Comparison of ENCODE assay signal across 20 mouse cellular contexts in the genomic region with DNA sequence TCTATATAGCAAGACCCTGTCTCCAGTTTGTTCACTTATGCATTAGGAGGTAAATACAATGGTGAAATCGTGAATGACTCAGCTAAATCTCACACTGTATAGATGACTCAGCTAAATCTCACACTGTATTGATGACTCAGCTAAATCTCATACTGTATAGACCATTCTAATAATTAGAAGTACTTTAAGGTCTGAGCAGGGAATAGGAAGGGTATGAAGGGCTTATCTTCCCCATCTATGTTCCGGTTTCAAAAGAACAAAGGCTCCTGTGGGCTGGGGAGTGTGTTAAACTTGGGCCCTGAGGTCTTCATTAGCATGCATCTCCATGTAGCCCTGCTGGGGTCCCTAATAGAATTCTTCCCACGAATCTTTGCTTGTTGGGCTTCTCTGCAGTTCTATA. TPM values are rescaled to one million over a fixed set of nuclear protein-coding genes. Genes with fewer than 3 reads are reported as not detected.
A peak's percentile ranks its signal among the peaks of the same experiment; 100 is the strongest.
DNase-seq lines count a peak whose midpoint lies in the region; ATAC-seq and TF ChIP-seq lines count a peak whose summit lies in the region.
"Had no signal": no experiment of that assay in that cellular context is flagged by ENCODE, and none has a peak within 500 bp of the region (broad histone marks: within the 10 kb centered on the region; RNA-seq: fewer than 3 reads in every experiment).

No protein-coding gene starts in this region.

- no peak overlapping the region for H3K4me2 ChIP-seq in kidney, embryonic 14.5 days (replicated peaks; ENCODE audit: low read depth, low read length)
- no peak overlapping the region for H3K4me2 ChIP-seq in forebrain, embryonic 14.5 days (ENCODE audit: low read length)
- no peak overlapping the region for H3K4me2 ChIP-seq in midbrain, embryonic 16.5 days (ENCODE audit: low read length)
- H3K4me2 ChIP-seq: embryonic facial prominence, embryonic 15.5 days; hindbrain, embryonic 15.5 days; lung, embryonic 15.5 days had no signal

- no peak for DNase-seq in kidney, postnatal 10 days
- no peak for DNase-seq in ES-E14 (ENCODE audit: low read depth, low spot score)
- no peak for DNase-seq in forebrain, embryonic 14.5 days (ENCODE audit: low spot score)
- DNase-seq in urinary bladder, postnatal 36 days (ENCODE audit: low spot score in 2 of 2): no peak
- no peak for DNase-seq in retina, embryonic 14.5 days (ENCODE audit: low spot score)
- DNase-seq: adrenal gland, postnatal 25 days; cerebellum, postnatal 36 days; gastrocnemius, postnatal 25 days; kidney, adult 8-10 months; liver; right cerebral cortex, postnatal 14 days had no signal

- no peak overlapping the region for H3K27ac ChIP-seq in kidney, embryonic 14.5 days (ENCODE audit: low read depth, low read length)
- H3K27ac ChIP-seq in ES-E14 (ENCODE audit: insufficient read depth, low read depth, low read length, poor library complexity, severe bottlenecking): no peak overlapping the region
- no peak overlapping the region for H3K27ac ChIP-seq in forebrain, embryonic 14.5 days (ENCODE audit: low read depth, low read length)
- no peak overlapping the region for H3K27ac ChIP-seq in midbrain, embryonic 16.5 days (ENCODE audit: low read length)
- H3K27ac ChIP-seq: embryonic facial prominence, embryonic 15.5 days; hindbrain, embryonic 15.5 days; layer of hippocampus, adult 2 months; lung, embryonic 15.5 days had no signal

- WGBS in kidney, embryonic 14.5 days: 56% methylated on average over 3 of the region's 3 CpGs
- 30% methylated on average over 3 of the region's 3 CpGs for WGBS in forebrain, embryonic 14.5 days
- 44% methylated on average over 3 of the region's 3 CpGs for WGBS in midbrain, embryonic 16.5 days

- H3K9ac ChIP-seq in kidney, embryonic 14.5 days (ENCODE audit: low read depth, low read length): no peak overlapping the region
- H3K9ac ChIP-seq in ES-E14 (ENCODE audit: insufficient read depth, low read depth, low read length, poor library complexity, severe bottlenecking): no peak overlapping the region
- no peak overlapping the region for H3K9ac ChIP-seq in forebrain, embryonic 14.5 days (ENCODE audit: low read length)
- H3K9ac ChIP-seq in midbrain, embryonic 16.5 days (ENCODE audit: low read depth, low read length): no peak overlapping the region
- H3K9ac ChIP-seq: embryonic facial prominence, embryonic 15.5 days; hindbrain, embryonic 15.5 days; lung, embryonic 15.5 days had no signal

- H3K27me3 ChIP-seq in kidney, embryonic 14.5 days (ENCODE audit: control insufficient read depth, insufficient read depth, low read length): no peaks in the 10 kb centered on the region
- no peaks in the 10 kb centered on the region for H3K27me3 ChIP-seq in forebrain, embryonic 14.5 days (replicated peaks; ENCODE audit: control insufficient read depth, insufficient read depth, low read length)
- H3K27me3 ChIP-seq in midbrain, embryonic 16.5 days (ENCODE audit: control insufficient read depth, insufficient read depth, low read depth, low read length): no peaks in the 10 kb centered on the region
- H3K27me3 ChIP-seq: embryonic facial prominence, embryonic 15.5 days; hindbrain, embryonic 15.5 days; lung, embryonic 15.5 days had no signal

- no peaks in the 10 kb centered on the region for H3K4me1 ChIP-seq in kidney, embryonic 14.5 days (ENCODE audit: control insufficient read depth, insufficient read depth, low read length)
- H3K4me1 ChIP-seq in ES-E14 (ENCODE audit: control insufficient read depth in 2 of 2, insufficient read depth in 2 of 2, low read length in 2 of 2, poor library complexity in 1 of 2): peaks cover 2% of the 10 kb centered on the region in 2 experiments; a peak in 1 of 4 replicates
- H3K4me1 ChIP-seq in forebrain, embryonic 14.5 days (ENCODE audit: control insufficient read depth, insufficient read depth, low read length): no peaks in the 10 kb centered on the region
- no peaks in the 10 kb centered on the region for H3K4me1 ChIP-seq in midbrain, embryonic 16.5 days (ENCODE audit: control insufficient read depth, insufficient read depth, low read length)
- H3K4me1 ChIP-seq: embryonic facial prominence, embryonic 15.5 days; hindbrain, embryonic 15.5 days; lung, embryonic 15.5 days had no signal

- in situ Hi-C loops in ES-E14 (cut with MboI; ENCODE audit: low sequenced_read_pairs in 2 of 2, unreplicated experiment in 2 of 2): no loop called here

- peaks cover 7% of the 10 kb centered on the region; the same call in 1 of the 2 replicates for H3K36me3 ChIP-seq in kidney, embryonic 14.5 days (ENCODE audit: control insufficient read depth, insufficient read depth, low read length)
- peaks cover 6% of the 10 kb centered on the region; the same call in 1 of the 2 replicates for H3K36me3 ChIP-seq in ES-E14 (ENCODE audit: control insufficient read depth, insufficient read depth, low read length, poor library complexity, severe bottlenecking)
- H3K36me3 ChIP-seq in forebrain, embryonic 14.5 days (ENCODE audit: control insufficient read depth, insufficient read depth, low read length): no peaks in the 10 kb centered on the region; the same call in 1 of the 2 replicates
- no peaks in the 10 kb centered on the region for H3K36me3 ChIP-seq in midbrain, embryonic 16.5 days (ENCODE audit: control insufficient read depth, insufficient read depth, low read length)
- H3K36me3 ChIP-seq: lung, embryonic 15.5 days had no signal

- no peak overlapping the region for H3K4me3 ChIP-seq in kidney, embryonic 14.5 days (ENCODE audit: low read length)
- no peak overlapping the region for H3K4me3 ChIP-seq in ES-E14 (ENCODE audit: insufficient read depth in 1 of 2, low read depth in 1 of 2, low read length in 2 of 2, poor library complexity in 1 of 2, severe bottlenecking in 1 of 2)
- H3K4me3 ChIP-seq in forebrain, embryonic 14.5 days (ENCODE audit: low read depth, low read length): no peak overlapping the region
- no peak overlapping the region for H3K4me3 ChIP-seq in midbrain, embryonic 16.5 days (ENCODE audit: low read depth, low read length)
- H3K4me3 ChIP-seq: embryonic facial prominence, embryonic 15.5 days; hindbrain, embryonic 15.5 days; layer of hippocampus, adult 2 months; lung, embryonic 15.5 days had no signal

- peak; percentile 63; the same call in 1 of the 2 replicates for ATAC-seq in kidney, embryonic 14.5 days (ENCODE audit: low FRiP score, low TSS enrichment)
- ATAC-seq in forebrain, embryonic 14.5 days: peak; percentile 18; the same call in 1 of the 2 replicates
- peak; percentile 43 for ATAC-seq in midbrain, embryonic 16.5 days
- ATAC-seq: CD4-positive, CD25-positive, alpha-beta regulatory T cell, adult 4 months had no signal

- H3K9me3 ChIP-seq in kidney, embryonic 14.5 days (ENCODE audit: control insufficient read depth, low read length): no peaks in the 10 kb centered on the region
- no peaks in the 10 kb centered on the region for H3K9me3 ChIP-seq in ES-E14 (ENCODE audit: control insufficient read depth, insufficient read depth, low read depth, low read length)
- H3K9me3 ChIP-seq in forebrain, embryonic 14.5 days (replicated peaks; ENCODE audit: control insufficient read depth, low read length): no peaks in the 10 kb centered on the region
- H3K9me3 ChIP-seq in midbrain, embryonic 16.5 days (replicated peaks; ENCODE audit: control insufficient read depth, low read length, poor library complexity, severe bottlenecking): no peaks in the 10 kb centered on the region
- H3K9me3 ChIP-seq: embryonic facial prominence, embryonic 15.5 days; hindbrain, embryonic 15.5 days; lung, embryonic 15.5 days had no signal

TF ChIP-seq in ES-E14, 5 proteins besides CTCF, POLR2A, EP300 and RAD21:
- TF ChIP-seq HCFC1 (IDR thresholded peaks at IDR 0.05; ENCODE audit: borderline replicate concordance, insufficient read depth, low read length) (no peak), MAFK (IDR thresholded peaks at IDR 0.05; ENCODE audit: insufficient read depth, low read depth, low read length) (peak; percentile 97), CHD2 (IDR thresholded peaks at IDR 0.05; ENCODE audit: low read depth, low read length) (no peak), ZNF384 (IDR thresholded peaks at IDR 0.05; ENCODE audit: low read depth, low read length) (no peak)

RNA-seq across cellular contexts. Expression of gene Slc6a5, which starts 46.2 kb away (rescaled TPM):
- not detected in 2 replicates for polyA plus RNA-seq in kidney, embryonic 14.5 days (2014; fragmentation: Nextera tagmentation; extraction: Ambion mirVana)
- 0.32 and 0.36 TPM in 2 replicates for total RNA-seq in ES-E14 (2012; rRNA removed)
- polyA plus RNA-seq in forebrain, embryonic 14.5 days (2014; fragmentation: Nextera tagmentation; extraction: Ambion mirVana): not detected in 2 replicates
- 0.40 and 0.45 TPM in 2 replicates for polyA plus RNA-seq in midbrain, embryonic 16.5 days (2015; fragmentation: Nextera tagmentation; extraction: Ambion mirVana)
- total RNA-seq: gastrocnemius, postnatal 25 days; layer of hippocampus, adult 2 months had no signal
- polyA plus RNA-seq: CD4-positive, CD25-positive, alpha-beta regulatory T cell, adult 4 months; embryonic facial prominence, embryonic 15.5 days; heart, embryonic 14.5 days; urinary bladder, adult 2 months had no signal
